Mouse (Mus musculus): ENCODE measurements at regions not wholly inside any gene's neighbourhood (a gene's known extent, or its start where the extent isn't known, plus 50 kb on each side); places are given as distances from the start of the nearest gene placed in this dataset.

- peak; percentile 90 to 95 for DNase-seq (ENCODE audit: low spot score in 2 of 2)
These were observed 182.1 kb upstream of the Mkln1 start for GRCm38 (mm10) chr6:31216206-31217059.

- peak; percentile 46 to 47 for DNase-seq (ENCODE audit: low spot score in 2 of 2)
These were observed 181.4 kb upstream of the Mkln1 start for GRCm38 (mm10) chr6:31217060-31217541.

- DNase-seq (ENCODE audit: low spot score in 2 of 2): peak; percentile 49 to 59
These were observed 180.8 kb upstream of the Mkln1 start for GRCm38 (mm10) chr6:31217641-31218138.

GRCm38 (mm10) chr6:31218139-31218750 lies 180.3 kb upstream of the Mkln1 start:
- peak; percentile 59 to 66 for DNase-seq (ENCODE audit: low spot score in 2 of 2)

- DNase-seq (ENCODE audit: low spot score in 2 of 2): no peak
These were observed 179.7 kb upstream of the Mkln1 start for GRCm38 (mm10) chr6:31218880-31219279.

GRCm38 (mm10) chr6:31219736-31220135 lies 178.8 kb upstream of the Mkln1 start:
- DNase-seq (ENCODE audit: low spot score in 2 of 2): no peak

- DNase-seq (ENCODE audit: low spot score in 2 of 2): peak; percentile 76 to 85
These were observed 178.2 kb upstream of the Mkln1 start for GRCm38 (mm10) chr6:31220184-31220931.

- DNase-seq (ENCODE audit: low spot score in 2 of 2): no peak
These were observed 177.0 kb upstream of the Mkln1 start for GRCm38 (mm10) chr6:31221490-31221889.

- no peak for DNase-seq (ENCODE audit: low spot score in 2 of 2)
These were observed 176.4 kb upstream of the Mkln1 start for GRCm38 (mm10) chr6:31222024-31222579.

GRCm38 (mm10) chr6:31227406-31227805 lies 171.1 kb upstream of the Mkln1 start:
- no peak for DNase-seq (ENCODE audit: low spot score in 2 of 2)

- no peak for DNase-seq (ENCODE audit: low spot score in 2 of 2)
These were observed 170.5 kb upstream of the Mkln1 start for GRCm38 (mm10) chr6:31228061-31228460.

- no peak for DNase-seq (ENCODE audit: low spot score in 2 of 2)
These were observed 166.7 kb upstream of the Mkln1 start for GRCm38 (mm10) chr6:31231821-31232220.

GRCm38 (mm10) chr6:31233252-31233993 lies 165.1 kb upstream of the Mkln1 start:
- DNase-seq (ENCODE audit: low spot score in 2 of 2): no peak

- no peak for DNase-seq (ENCODE audit: low spot score in 2 of 2)
These were observed 158.5 kb upstream of the Mkln1 start for GRCm38 (mm10) chr6:31240051-31240450.

GRCm38 (mm10) chr6:31250526-31250925 lies 148.0 kb upstream of the Mkln1 start:
- DNase-seq (ENCODE audit: low spot score in 2 of 2): no peak

- no peak for DNase-seq (ENCODE audit: low spot score in 2 of 2)
These were observed 145.1 kb upstream of the Mkln1 start for GRCm38 (mm10) chr6:31253251-31253935.

- DNase-seq (ENCODE audit: low spot score in 2 of 2): no peak
These were observed 137.7 kb upstream of the Mkln1 start for GRCm38 (mm10) chr6:31260645-31261345.

- DNase-seq (ENCODE audit: low spot score in 2 of 2): no peak
These were observed 136.6 kb upstream of the Mkln1 start for GRCm38 (mm10) chr6:31261797-31262540.

GRCm38 (mm10) chr6:31262651-31263050 lies 135.9 kb upstream of the Mkln1 start:
- DNase-seq (ENCODE audit: low spot score in 2 of 2): no peak
